Mouse (Mus musculus) intestine, embryonic 15.5 days (tissue): Measurements from ENCODE around the gene Slc34a3. TPM values are rescaled to one million over a fixed set of nuclear protein-coding genes. Genes with fewer than 3 reads are reported as not detected.

ENCODE experiments used
- ATAC-seq: fragments of 200-750 bp; cut with Nextera tagmentation; 2 replicates; pipeline ENCODE4 v1.8.0; 2017; ENCODE audit warnings: moderate TSS enrichment, moderate library complexity
- H3K27ac ChIP-seq: fragments of 300-500 bp; sonication (generic); 2 replicates; pipeline ENCODE4 v1.5.1; 2015; ENCODE audit warnings: mild to moderate bottlenecking, inconsistent platforms
- H3K27me3 ChIP-seq: fragments of 300-500 bp; sonication (generic); replicated peaks from 2 replicates; pipeline ENCODE4 v1.6.1; 2015; ENCODE audit warnings: inconsistent platforms
- H3K36me3 ChIP-seq: fragments of 300-500 bp; sonication (generic); 2 replicates; pipeline ENCODE4 v1.6.1; 2015; ENCODE audit warnings: inconsistent platforms
- H3K4me1 ChIP-seq: fragments of 300-500 bp; sonication (generic); replicated peaks from 2 replicates; pipeline ENCODE4 v1.6.1; 2015; ENCODE audit warnings: inconsistent platforms
- H3K4me2 ChIP-seq: fragments of 300-500 bp; sonication (generic); replicated peaks from 2 replicates; pipeline ENCODE4 v1.6.1; 2015; ENCODE audit warnings: mild to moderate bottlenecking, inconsistent platforms
- H3K4me3 ChIP-seq: fragments of 300-500 bp; sonication (generic); replicated peaks from 2 replicates; pipeline ENCODE4 v1.5.1; 2015; ENCODE audit warnings: inconsistent platforms
- H3K9ac ChIP-seq: fragments of 300-500 bp; sonication (generic); 2 replicates; pipeline ENCODE4 v1.6.1; 2015; ENCODE audit warnings: inconsistent platforms
- H3K9me3 ChIP-seq: fragments of 300-500 bp; sonication (generic); 2 replicates; pipeline ENCODE4 v1.6.1; 2016; ENCODE audit warnings: inconsistent platforms
- WGBS: fragments of 180-500 bp; shearing (Covaris S2); methylation state at CpG from one replicate; pipeline ENCODE4 v1.1.7; 2015; 5-methylcytosine and 5-hydroxymethylcytosine counted together
- polyA plus RNA-seq: library from polyadenylated mRNA; unstranded; fragments of >200 nt; fragmentation: Nextera tagmentation; extraction: Ambion mirVana; gene quantifications from 2 replicates; pipeline ENCODE4 v1.2.1, GENCODE M21; 2015

The Slc34a3 gene
- polyA plus RNA-seq, 1 experiment from 2014 or later = 5.0 TPM

GRCm38 (mm10) chr2:25180973-25181890, 52.9 kb downstream of the Slc34a3 start:
- Histone ChIP-seq H3K27me3 (peaks cover 40% of the 10 kb centered on the region), H3K36me3 (no peaks in the 10 kb centered on the region), H3K4me2 (peak overlapping the region; percentile 91), H3K9me3 (no peaks in the 10 kb centered on the region), H3K4me3 (peak overlapping the region; percentile 68), H3K27ac (peak overlapping the region; percentile 95), H3K9ac (peak overlapping the region; percentile 42), H3K4me1 (peaks cover 54% of the 10 kb centered on the region)
- under 1% methylated on average over 100 of the region's 100 CpGs for WGBS
- ATAC-seq = peak; percentile 74

- Histone ChIP-seq H3K36me3 (no peaks in the 10 kb centered on the region), H3K9ac (peak within 1 kb of the TSS; percentile 42), H3K4me3 (peak within 1 kb of the TSS; percentile 68), H3K9me3 (no peaks in the 10 kb centered on the region), H3K27me3 (peaks cover 40% of the 10 kb centered on the region), H3K27ac (peak within 1 kb of the TSS; percentile 95), H3K4me1 (peaks cover 54% of the 10 kb centered on the region), H3K4me2 (peak within 1 kb of the TSS; percentile 91)
- under 1% methylated on average over 35 of the region's 35 CpGs for WGBS
- ATAC-seq = peak; percentile 90
Measured at GRCm38 (mm10) chr2:25180478-25180903, 53.7 kb downstream of the Slc34a3 start, which contains the start of gene Nrarp. Gene Nrarp (plus strand): TSS chr2:25180758.

DNA sequence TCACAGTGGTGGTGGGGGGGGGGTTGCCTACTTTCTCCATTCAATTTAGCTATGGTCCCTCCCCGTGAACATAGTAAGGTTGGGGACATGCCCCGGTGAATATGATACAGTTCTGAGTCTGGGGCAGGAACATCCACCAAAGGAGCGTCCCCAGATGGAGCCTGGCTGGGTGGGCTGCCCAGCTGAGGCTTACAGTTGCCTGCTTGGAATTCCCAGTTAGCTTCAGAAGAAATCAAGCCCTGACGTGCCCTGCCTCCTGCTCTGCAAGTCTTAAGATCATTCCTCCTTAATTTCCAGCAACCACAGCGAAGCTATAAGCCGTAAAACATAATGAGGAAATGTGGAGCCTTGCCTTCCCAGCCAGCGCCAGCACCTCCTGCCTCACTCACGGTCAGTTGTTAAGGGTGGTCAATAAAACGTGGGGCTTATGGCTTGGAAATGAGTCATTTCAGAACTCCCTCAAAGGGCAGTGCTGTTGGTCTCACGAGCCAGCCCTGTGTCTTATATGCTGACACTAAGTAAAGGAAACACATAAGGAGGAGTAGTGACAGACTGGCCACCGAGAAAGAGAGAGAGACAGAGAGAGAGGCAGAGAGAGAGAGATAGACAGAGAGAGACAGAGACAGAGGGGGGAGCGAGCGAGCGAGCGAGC, 54.5 kb downstream of the Slc34a3 start:
- no peak for ATAC-seq
- no peaks in the 10 kb centered on the region for H3K36me3 ChIP-seq
- H3K27ac ChIP-seq = peak overlapping the region; percentile 72
- WGBS = 34% methylated on average over 15 of the region's 15 CpGs
- peaks cover 54% of the 10 kb centered on the region for H3K4me1 ChIP-seq
- peaks cover 33% of the 10 kb centered on the region for H3K27me3 ChIP-seq
- H3K4me2 ChIP-seq = peak overlapping the region; percentile 91
- peak overlapping the region; percentile 68 for H3K4me3 ChIP-seq
- no peak overlapping the region for H3K9ac ChIP-seq
- H3K9me3 ChIP-seq = no peaks in the 10 kb centered on the region

Other genes starting within 250 kb of the Slc34a3 start
- 48.8 and 50.6 TPM in 2 replicates for gene Nsmf, start 180.0 kb downstream of the Slc34a3 start, polyA plus RNA-seq
- gene Entpd8, start 154.1 kb downstream of the Slc34a3 start, polyA plus RNA-seq = 8.9 and 11.7 TPM in 2 replicates
- 5.6 and 10.0 TPM in 2 replicates for gene Noxa1, start 139.2 kb downstream of the Slc34a3 start, polyA plus RNA-seq
- gene Nrarp, start 53.6 kb downstream of the Slc34a3 start, polyA plus RNA-seq = 14.3 and 19.3 TPM in 2 replicates
- 16.4 and 18.5 TPM in 2 replicates for gene Tor4a, start 37.5 kb downstream of the Slc34a3 start, polyA plus RNA-seq
- 94.8 and 106 TPM in 2 replicates for gene Nelfb, start 22.9 kb downstream of the Slc34a3 start, polyA plus RNA-seq
- not detected in 2 replicates for gene Stpg3, start 19.7 kb downstream of the Slc34a3 start, polyA plus RNA-seq
- not detected in 2 replicates for gene Fam166a, start 15.6 kb downstream of the Slc34a3 start, polyA plus RNA-seq
- 600 and 657 TPM in 2 replicates for gene Tubb4b, start 9.7 kb downstream of the Slc34a3 start, polyA plus RNA-seq
- gene Rnf224, start 2.4 kb upstream of the Slc34a3 start, polyA plus RNA-seq = 0.14 and 0.29 TPM in 2 replicates
- 19.0 and 24.8 TPM in 2 replicates for gene Rnf208, start 7.9 kb upstream of the Slc34a3 start, polyA plus RNA-seq
- 1.4 and 2.3 TPM in 2 replicates for gene Cysrt1, start 8.1 kb upstream of the Slc34a3 start, polyA plus RNA-seq
- 4.3 and 5.5 TPM in 2 replicates for gene AL732309.1, start 12.5 kb upstream of the Slc34a3 start, polyA plus RNA-seq
- 22.8 and 23.2 TPM in 2 replicates for gene Tmem203, start 21.1 kb upstream of the Slc34a3 start, polyA plus RNA-seq
- 20.7 and 23.6 TPM in 2 replicates for gene Tprn, start 28.3 kb upstream of the Slc34a3 start, polyA plus RNA-seq
- gene Ssna1, start 38.1 kb upstream of the Slc34a3 start, polyA plus RNA-seq = 200 and 212 TPM in 2 replicates
- 95.8 and 103 TPM in 2 replicates for gene Anapc2, start 38.1 kb upstream of the Slc34a3 start, polyA plus RNA-seq
- not detected in 2 replicates for gene Tmem210, start 53.8 kb upstream of the Slc34a3 start, polyA plus RNA-seq
- 0.43 and 1.8 TPM in 2 replicates for gene Lrrc26, start 55.6 kb upstream of the Slc34a3 start, polyA plus RNA-seq
- gene Grin1, start 84.8 kb upstream of the Slc34a3 start, polyA plus RNA-seq = 1.4 TPM in 2 replicates
- 40.2 and 40.8 TPM in 2 replicates for gene Man1b1, start 98.0 kb upstream of the Slc34a3 start, polyA plus RNA-seq
- 46.0 and 48.6 TPM in 2 replicates for gene Dpp7, start 122.0 kb upstream of the Slc34a3 start, polyA plus RNA-seq
- 105 and 122 TPM in 2 replicates for gene Uap1l1, start 131.3 kb upstream of the Slc34a3 start, polyA plus RNA-seq
- 46.8 and 48.8 TPM in 2 replicates for gene Sapcd2, start 138.0 kb upstream of the Slc34a3 start, polyA plus RNA-seq
- gene Entpd2, start 161.5 kb upstream of the Slc34a3 start, polyA plus RNA-seq = 12.1 and 15.6 TPM in 2 replicates
- gene Npdc1, start 165.0 kb upstream of the Slc34a3 start, polyA plus RNA-seq = 40.9 and 48.2 TPM in 2 replicates
- gene Fut7, start 188.9 kb upstream of the Slc34a3 start, polyA plus RNA-seq = 0.18 TPM in 1 of 2 replicates, not detected in the other
- gene Abca2, start 194.3 kb upstream of the Slc34a3 start, polyA plus RNA-seq = 2.8 and 3.7 TPM in 2 replicates
- gene Clic3, start 222.5 kb upstream of the Slc34a3 start, polyA plus RNA-seq = 2.2 and 3.0 TPM in 2 replicates
- 28.0 and 33.2 TPM in 2 replicates for gene Paxx, start 226.7 kb upstream of the Slc34a3 start, polyA plus RNA-seq
- gene Ptgds, start 235.7 kb upstream of the Slc34a3 start, polyA plus RNA-seq = 4.6 and 5.8 TPM in 2 replicates